Mouse (Mus musculus): ENCODE measurements around the gene Lrrc29.

The Lrrc29 gene

DNA sequence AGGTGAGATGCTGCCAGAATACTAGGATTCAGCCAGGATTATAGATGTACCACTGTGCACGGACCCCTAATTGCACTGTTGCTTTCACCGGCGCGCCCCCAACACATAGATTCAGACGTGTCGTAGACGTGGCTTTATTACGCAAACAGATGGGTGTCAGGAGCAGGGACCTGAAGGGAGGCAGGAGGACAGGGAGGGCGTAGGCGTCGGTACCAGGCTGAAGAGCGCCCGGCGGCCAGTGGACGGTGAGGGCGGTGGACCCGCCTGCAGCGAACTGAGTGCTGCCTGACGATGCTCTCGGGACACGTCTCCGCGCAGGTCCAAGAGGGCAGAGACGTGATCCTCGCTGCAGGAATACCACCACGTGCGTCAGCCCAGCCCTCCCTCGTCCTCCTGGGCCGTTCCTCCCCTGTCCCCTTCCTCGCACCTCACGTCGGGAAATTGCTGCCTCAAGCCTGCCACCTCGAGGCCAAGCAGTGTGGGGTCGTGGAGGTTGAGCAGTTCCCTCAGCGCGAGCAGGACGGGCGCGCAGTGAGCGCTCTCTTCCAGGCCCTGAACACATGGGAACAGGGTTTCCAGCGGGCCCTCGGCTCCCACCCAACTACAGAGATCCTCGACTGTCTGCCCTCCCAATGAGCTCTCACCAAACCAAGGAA lies 36.1 kb downstream of the Lrrc29 start, which contains the start of gene 4931428F04Rik:
Gene 4931428F04Rik (minus strand): TSS at position 60 of the 656 bp plus-strand sequence.
- DNase-seq (ENCODE audit: low spot score), result no peak

GRCm38 (mm10) chr8:105288958-105289732 lies 36.9 kb downstream of the Lrrc29 start:
- DNase-seq (ENCODE audit: low spot score), result peak; percentile 92

- no peak for DNase-seq (ENCODE audit: low spot score)
These were observed 37.8 kb downstream of the Lrrc29 start for GRCm38 (mm10) chr8:105288231-105288630.

GRCm38 (mm10) chr8:105286907-105287306 lies 39.2 kb downstream of the Lrrc29 start:
- DNase-seq (ENCODE audit: low spot score), result no peak

- no peak for DNase-seq (ENCODE audit: low spot score)
These were observed 40.6 kb downstream of the Lrrc29 start for GRCm38 (mm10) chr8:105285514-105285913.

- no peak for DNase-seq (ENCODE audit: low spot score)
These were observed 43.0 kb downstream of the Lrrc29 start for GRCm38 (mm10) chr8:105283074-105283473.

DNA sequence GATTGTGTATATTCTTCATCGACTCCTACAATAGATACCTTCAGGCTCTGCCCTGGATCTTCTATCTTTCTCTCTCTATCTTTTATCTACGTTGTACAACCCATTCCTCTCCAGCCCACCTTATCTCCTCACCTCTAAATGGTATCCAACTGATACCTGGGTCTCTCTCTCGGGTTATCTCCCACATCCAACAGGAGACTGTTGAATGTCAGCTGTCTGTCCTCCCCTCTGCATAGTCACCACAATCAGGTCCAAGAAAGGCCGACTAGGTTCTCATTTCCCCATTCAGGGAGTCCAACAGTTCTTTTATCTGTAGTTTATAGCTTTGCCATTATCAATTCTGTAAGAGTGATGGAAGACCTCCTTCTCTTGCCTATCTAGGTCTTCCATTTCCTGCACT lies 43.8 kb downstream of the Lrrc29 start:
- no peak for DNase-seq (ENCODE audit: low spot score)

DNA sequence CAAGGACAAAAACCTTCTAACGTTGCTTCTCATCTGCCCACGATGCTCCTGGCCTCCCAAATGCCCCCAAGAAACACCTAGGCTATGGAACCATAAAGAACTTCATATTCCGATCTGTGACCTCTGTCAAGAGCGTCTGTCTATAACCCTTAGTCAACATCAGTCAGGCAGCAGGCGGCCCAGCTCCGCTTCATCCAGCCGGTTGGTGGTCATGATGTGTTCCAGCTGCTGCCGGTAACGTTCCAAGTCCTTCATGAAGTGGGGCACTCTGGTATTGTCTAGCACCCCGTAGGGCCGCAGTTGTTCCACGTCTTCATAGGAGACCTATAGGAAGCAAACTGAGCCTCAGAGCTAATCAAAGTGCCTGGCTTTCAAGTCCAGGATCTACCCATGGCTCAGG lies 44.3 kb downstream of the Lrrc29 start:
- DNase-seq (ENCODE audit: low spot score), result no peak

- no peak for DNase-seq (ENCODE audit: low spot score)
These were observed 45.5 kb downstream of the Lrrc29 start for GRCm38 (mm10) chr8:105280567-105280966.

DNA sequence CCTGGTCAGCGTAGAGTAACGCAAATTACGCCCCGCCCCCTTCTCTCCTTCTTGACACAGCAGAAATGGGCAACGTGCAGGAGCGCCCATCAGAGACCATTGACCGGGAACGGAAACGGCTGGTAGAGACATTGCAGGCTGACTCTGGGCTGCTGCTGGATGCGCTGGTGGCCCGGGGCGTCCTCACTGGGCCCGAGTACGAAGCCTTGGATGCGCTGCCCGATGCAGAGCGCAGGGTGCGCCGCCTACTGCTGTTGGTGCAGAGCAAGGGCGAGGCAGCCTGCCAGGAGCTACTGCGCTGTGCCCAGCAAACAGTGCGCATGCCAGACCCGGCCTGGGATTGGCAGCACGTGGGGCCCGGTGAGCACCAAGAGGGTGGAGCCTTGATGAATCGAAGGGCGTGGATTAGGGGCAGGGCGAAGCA lies 47.2 kb downstream of the Lrrc29 start:
- DNase-seq (ENCODE audit: low spot score), result peak; percentile 81

DNA sequence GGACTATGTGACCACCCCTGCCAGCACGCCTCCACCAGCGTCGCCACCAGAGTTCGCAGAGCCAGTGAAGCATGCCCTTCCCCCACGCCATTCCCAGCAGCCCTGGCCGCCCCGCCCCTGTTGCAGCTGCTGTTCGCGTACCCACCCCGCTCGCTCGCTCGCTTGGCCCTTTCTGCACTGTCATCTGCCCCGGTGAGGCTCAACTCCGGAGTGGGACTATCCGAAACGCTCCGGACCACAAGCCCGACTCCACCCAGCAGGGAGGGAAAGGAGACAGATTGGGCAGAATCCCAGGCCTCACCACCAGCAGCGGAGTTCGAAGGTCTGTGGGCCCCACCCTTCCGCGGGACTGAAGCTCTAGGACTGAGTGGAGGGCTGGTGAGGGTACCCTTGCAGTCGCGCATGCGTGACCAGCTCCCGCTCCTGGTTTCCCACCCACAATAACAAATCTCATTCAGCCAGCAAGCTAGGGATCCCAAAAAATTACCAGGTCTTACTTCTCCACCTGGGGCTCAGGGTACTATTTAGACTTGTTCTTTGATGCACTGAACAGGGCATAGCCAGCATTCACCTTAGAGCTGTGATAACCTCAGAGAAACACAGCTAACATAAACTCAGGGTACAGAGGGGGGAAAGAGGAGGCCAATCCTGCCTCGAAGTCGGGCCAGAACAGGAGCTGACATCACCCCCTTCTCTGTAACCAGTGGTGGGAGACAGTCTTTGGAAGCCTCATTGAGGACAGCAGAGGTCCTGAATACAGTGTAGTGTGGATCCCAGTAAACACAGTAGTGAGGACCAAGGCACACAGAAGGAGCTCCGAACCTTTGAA lies 49.6 kb downstream of the Lrrc29 start:
- no peak for DNase-seq (ENCODE audit: low spot score)

DNA sequence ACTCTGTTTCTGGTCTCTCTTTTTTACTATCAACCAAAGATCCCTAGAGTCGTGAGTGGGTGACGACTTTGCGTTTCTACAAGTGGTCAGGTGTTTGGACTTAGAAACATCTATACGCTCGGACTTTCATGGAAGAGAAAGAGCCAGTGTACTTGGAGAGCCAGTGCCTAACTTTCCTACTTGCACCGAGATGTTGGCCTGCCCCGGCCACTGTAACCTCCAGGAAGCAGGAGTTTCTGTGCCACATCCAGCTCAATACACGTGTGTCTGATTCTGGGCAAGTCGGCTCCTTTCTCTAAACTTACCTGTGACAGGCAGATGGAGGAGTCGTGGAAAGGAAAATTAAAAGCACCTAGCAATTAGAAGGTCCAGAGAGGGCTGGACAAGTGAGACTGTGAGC lies 50.2 kb downstream of the Lrrc29 start, which contains the start of gene Nol3:
Gene Nol3 (plus strand): TSS at position 301 of the 400 bp plus-strand sequence.
- no peak for DNase-seq (ENCODE audit: low spot score)

DNA sequence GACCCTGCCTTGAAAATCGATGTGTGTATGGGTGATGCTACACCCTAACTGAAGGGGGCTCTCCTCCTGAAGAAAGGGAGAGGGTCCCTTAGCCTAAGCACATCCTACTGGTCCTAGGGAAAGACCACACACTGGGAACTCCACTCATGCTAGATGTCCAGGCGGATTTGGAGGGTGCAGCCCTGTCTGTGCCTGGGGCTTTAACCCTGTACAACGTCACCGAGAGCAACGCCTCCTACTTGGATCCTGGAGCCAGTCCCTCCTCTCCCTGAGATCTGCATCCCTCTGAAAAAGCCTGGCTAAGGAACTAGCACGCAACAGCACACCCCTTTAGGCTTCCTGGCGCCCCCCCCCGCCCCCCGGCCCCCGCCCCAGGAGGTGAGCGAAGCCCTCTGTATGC lies 50.7 kb downstream of the Lrrc29 start:
- DNase-seq (ENCODE audit: low spot score), result no peak

DNA sequence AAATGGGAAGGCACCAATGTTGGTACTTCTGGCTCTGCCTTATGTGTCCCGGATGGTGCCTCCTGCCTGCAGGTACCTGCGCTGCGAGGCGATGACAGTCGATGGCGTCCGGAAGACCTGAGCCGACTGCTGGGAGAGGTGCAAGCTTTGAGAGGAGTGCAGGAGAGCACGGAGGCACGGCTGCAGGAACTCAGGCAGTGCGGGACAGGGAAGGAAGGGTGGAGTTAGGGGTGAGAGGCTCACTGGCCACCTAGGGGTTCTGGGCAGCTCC lies 55.2 kb downstream of the Lrrc29 start:
- no peak for DNase-seq (ENCODE audit: low spot score)

DNA sequence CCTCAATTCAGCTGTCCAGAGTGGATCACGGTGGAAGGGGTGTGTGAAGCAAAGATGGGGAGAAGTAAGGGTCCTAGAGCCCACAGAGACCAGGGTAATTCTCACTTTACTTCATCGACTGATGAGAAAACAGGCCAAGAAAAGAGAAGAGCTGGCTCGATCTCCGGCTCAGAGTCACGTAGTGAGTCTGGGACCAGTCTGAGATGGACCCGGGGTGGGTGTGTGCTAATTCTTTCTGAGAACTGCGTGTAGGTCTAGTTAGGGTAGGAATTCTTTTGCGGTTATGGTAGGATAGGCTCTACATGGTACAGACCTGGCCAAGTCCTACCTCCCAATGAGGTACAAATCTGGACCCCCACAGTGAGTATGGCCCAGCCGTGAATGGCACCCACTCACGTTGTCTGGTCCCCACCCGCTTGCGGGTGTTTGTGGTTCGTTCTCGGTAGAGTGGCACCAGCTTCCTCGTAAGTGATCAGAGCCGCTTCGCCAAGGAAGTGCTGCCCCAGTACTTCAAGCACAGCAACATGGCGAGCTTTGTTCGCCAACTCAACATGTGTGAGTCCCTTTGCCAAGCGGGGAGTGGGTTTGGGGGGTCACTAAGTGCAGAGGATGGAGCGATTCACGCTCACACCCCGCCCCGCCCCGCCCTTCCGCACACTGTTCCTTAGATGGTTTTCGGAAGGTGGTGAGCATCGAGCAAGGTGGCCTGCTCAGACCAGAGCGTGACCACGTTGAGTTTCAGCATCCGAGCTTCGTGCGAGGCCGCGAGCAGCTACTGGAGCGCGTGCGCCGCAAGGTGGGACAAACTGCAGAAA lies 55.8 kb downstream of the Lrrc29 start:
- DNase-seq (ENCODE audit: low spot score), result no peak

GRCm38 (mm10) chr8:105269461-105269947 lies 56.6 kb downstream of the Lrrc29 start, which contains the start of gene Hsf4:
TSS of gene Hsf4 (plus strand) at chr8:105269801.
- no peak for DNase-seq (ENCODE audit: low spot score)

DNA sequence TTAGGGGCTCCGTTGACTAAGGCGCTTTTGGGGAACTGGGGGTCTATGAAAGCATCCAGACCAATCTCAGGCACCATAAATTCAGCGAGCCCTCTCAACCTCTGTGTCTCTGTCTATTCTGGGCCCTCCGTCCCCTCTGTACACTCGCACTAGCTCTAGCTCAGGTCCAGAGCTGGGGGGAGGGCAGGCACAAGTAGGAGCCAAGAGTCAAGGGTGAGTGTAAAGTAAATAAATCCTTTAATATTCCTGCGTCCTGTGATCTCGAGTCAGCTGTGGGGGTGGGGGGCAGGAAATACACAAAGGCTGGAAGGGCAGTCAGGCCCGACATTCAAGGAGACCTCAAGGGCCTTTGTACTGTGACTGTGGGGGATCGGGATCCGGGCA lies 57.0 kb downstream of the Lrrc29 start:
- DNase-seq (ENCODE audit: low spot score), result no peak

GRCm38 (mm10) chr8:105268342-105269074 lies 57.6 kb downstream of the Lrrc29 start:
- DNase-seq (ENCODE audit: low spot score), result peak; percentile 82

DNA sequence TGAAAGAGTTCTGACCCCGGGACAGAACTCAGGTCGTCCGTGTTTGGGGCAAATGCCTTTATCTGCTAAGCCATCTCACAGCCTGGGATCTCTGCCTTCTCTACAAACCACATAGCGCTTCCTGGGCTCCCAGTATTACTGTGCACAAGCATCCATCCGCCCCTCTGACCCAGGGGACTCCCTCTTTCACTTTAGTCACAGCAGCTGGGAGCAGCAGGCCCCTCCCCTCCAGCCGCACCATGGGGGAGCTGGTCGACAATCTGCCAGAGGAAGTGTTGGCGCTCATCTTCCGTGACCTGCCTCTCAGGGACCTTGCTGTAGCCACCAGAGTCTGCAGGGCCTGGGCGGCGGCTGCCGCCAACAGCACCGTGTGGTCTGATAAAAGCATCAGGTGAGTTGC lies 59.3 kb downstream of the Lrrc29 start:
- no peak for DNase-seq (ENCODE audit: low spot score)

DNA sequence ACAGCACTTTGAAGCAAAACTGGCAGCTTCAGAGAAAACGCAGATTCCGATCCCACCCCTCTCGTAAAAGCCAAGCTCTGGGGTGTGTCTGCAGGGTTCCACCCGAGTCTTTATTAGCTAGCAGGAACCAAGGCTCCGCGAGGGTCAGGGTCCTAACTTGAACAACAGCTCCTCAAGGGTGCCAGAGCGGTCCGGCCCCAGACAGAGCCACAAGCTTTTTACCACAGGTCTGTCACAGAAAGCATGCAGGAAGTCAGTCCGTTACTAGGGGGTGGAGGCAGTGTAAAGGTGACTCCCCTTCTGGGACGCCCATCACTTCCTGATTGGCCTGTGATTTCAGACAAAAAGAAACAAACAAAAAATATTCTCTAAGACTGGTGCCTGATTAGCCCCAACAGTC lies 61.0 kb downstream of the Lrrc29 start:
- no peak for DNase-seq (ENCODE audit: low spot score)
